Mouse (Mus musculus) right cerebral cortex, postnatal 25 days (tissue): ENCODE measurements around the gene Tbx3.

ENCODE experiments used
- DNase-seq: peaks from one replicate; pipeline ENCODE4 v3.0.0; 2022

Tbx3 gene

GRCm38 (mm10) chr5:119662326-119662725, 8.1 kb upstream of the Tbx3 start:
- no peak for DNase-seq

- DNase-seq: no peak
Observed at GRCm38 (mm10) chr5:119662731-119663130, 7.7 kb upstream of the Tbx3 start.

- DNase-seq: no peak
Observed at GRCm38 (mm10) chr5:119663241-119663640, 7.2 kb upstream of the Tbx3 start.

GRCm38 (mm10) chr5:119663747-119664146, 6.7 kb upstream of the Tbx3 start:
- DNase-seq: no peak

GRCm38 (mm10) chr5:119665739-119666138, 4.7 kb upstream of the Tbx3 start:
- no peak for DNase-seq

GRCm38 (mm10) chr5:119667356-119667940, 3.0 kb upstream of the Tbx3 start:
- DNase-seq: no peak

GRCm38 (mm10) chr5:119668191-119668912, 2.1 kb upstream of the Tbx3 start:
- no peak for DNase-seq

GRCm38 (mm10) chr5:119668913-119669411, 1.5 kb upstream of the Tbx3 start:
- no peak for DNase-seq

- no peak for DNase-seq
Observed at GRCm38 (mm10) chr5:119669741-119670565, 516 bp upstream of the Tbx3 start.

- DNase-seq: no peak
Observed at GRCm38 (mm10) chr5:119671124-119671801, 794 bp downstream of the Tbx3 start.

- no peak for DNase-seq
Observed at GRCm38 (mm10) chr5:119671965-119672347, 1.5 kb downstream of the Tbx3 start.

- DNase-seq: no peak
Observed at GRCm38 (mm10) chr5:119672348-119672983, 2.0 kb downstream of the Tbx3 start.

- DNase-seq: no peak
Observed at GRCm38 (mm10) chr5:119672984-119673600, 2.6 kb downstream of the Tbx3 start.

GRCm38 (mm10) chr5:119673716-119674605, 3.5 kb downstream of the Tbx3 start:
- no peak for DNase-seq

GRCm38 (mm10) chr5:119674606-119675330, 4.3 kb downstream of the Tbx3 start:
- DNase-seq: no peak

- no peak for DNase-seq
Observed at GRCm38 (mm10) chr5:119676245-119676644, 5.8 kb downstream of the Tbx3 start.

GRCm38 (mm10) chr5:119678516-119678915, 8.0 kb downstream of the Tbx3 start:
- DNase-seq: no peak

GRCm38 (mm10) chr5:119679084-119679483, 8.6 kb downstream of the Tbx3 start:
- DNase-seq: no peak

GRCm38 (mm10) chr5:119679614-119680328, 9.3 kb downstream of the Tbx3 start:
- DNase-seq: no peak
